Mouse (Mus musculus) erythroblast, embryonic 14.5 days (primary cell): ENCODE measurements around the gene Adamts12.

Experiments
- GATA1 ChIP-seq: IDR thresholded peaks from 2 replicates; pipeline ENCODE4 v1.6.1; 2012; ENCODE audit warnings: low read length, inconsistent platforms, mixed read lengths
- TAL1 ChIP-seq: IDR thresholded peaks from 3 replicates; pipeline ENCODE4 v1.6.1; 2012; ENCODE audit warnings: low read length, inconsistent platforms, mixed read lengths

- no peak for TF ChIP-seq GATA1
- no peak for TF ChIP-seq TAL1
These were observed 63.9 kb downstream of the Adamts12 start for GRCm38 (mm10) chr15:11128457-11128856.
